Mouse (Mus musculus) urinary bladder, postnatal 4 days (tissue): ENCODE measurements around the gene Ccni.

Experiments
- DNase-seq, 2 experiments: peaks; one replicate each; pipeline ENCODE4 v3.0.0; 2021 to 2022; ENCODE audit warnings: low spot score in 2 of 2

Ccni gene

GRCm38 (mm10) chr5:93206109-93207005, at the start of gene Ccni, which contains the start of gene 2010109A12Rik:
Gene Ccni (minus strand): TSS chr5:93206495.
Gene 2010109A12Rik (plus strand): TSS chr5:93206518.
- DNase-seq: peak; percentile 93 to 94

GRCm38 (mm10) chr5:93255759-93256265, 49.5 kb upstream of the Ccni start:
- no peak for DNase-seq

- DNase-seq: no peak
Observed at GRCm38 (mm10) chr5:93251001-93251760, 44.9 kb upstream of the Ccni start.

- no peak for DNase-seq
Observed at GRCm38 (mm10) chr5:93249940-93250578, 43.8 kb upstream of the Ccni start.

- DNase-seq: no peak
Observed at GRCm38 (mm10) chr5:93245280-93245679, 39.0 kb upstream of the Ccni start.

- DNase-seq: no peak
Observed at GRCm38 (mm10) chr5:93239590-93240544, 33.6 kb upstream of the Ccni start.

GRCm38 (mm10) chr5:93236541-93236940, 30.2 kb upstream of the Ccni start:
- DNase-seq: no peak

GRCm38 (mm10) chr5:93235888-93236287, 29.6 kb upstream of the Ccni start:
- DNase-seq: no peak

GRCm38 (mm10) chr5:93234605-93235004, 28.3 kb upstream of the Ccni start:
- DNase-seq: no peak

GRCm38 (mm10) chr5:93234130-93234529, 27.8 kb upstream of the Ccni start:
- no peak for DNase-seq

GRCm38 (mm10) chr5:93232838-93233237, 26.5 kb upstream of the Ccni start:
- DNase-seq: no peak

GRCm38 (mm10) chr5:93231721-93232120, 25.4 kb upstream of the Ccni start:
- DNase-seq: no peak

- DNase-seq: no peak
Observed at GRCm38 (mm10) chr5:93229527-93229926, 23.2 kb upstream of the Ccni start.

- no peak for DNase-seq
Observed at GRCm38 (mm10) chr5:93227157-93227556, 20.9 kb upstream of the Ccni start.

- DNase-seq: no peak
Observed at GRCm38 (mm10) chr5:93224549-93224948, 18.3 kb upstream of the Ccni start.

- peak in 1 of 2 experiments; percentile 22 for DNase-seq
Observed at GRCm38 (mm10) chr5:93221661-93222060, 15.4 kb upstream of the Ccni start.

GRCm38 (mm10) chr5:93218375-93218774, 12.1 kb upstream of the Ccni start:
- DNase-seq: no peak

GRCm38 (mm10) chr5:93207555-93207954, 1.3 kb upstream of the Ccni start:
- DNase-seq: no peak

- DNase-seq: no peak
Observed at GRCm38 (mm10) chr5:93207006-93207348, 682 bp upstream of the Ccni start.

GRCm38 (mm10) chr5:93205371-93206108, 755 bp downstream of the Ccni start:
- peak; percentile 36 to 63 for DNase-seq
